Mouse (Mus musculus) induced T-regulatory cell, adult 2 months (primary cell): Measurements from ENCODE around the gene 2010315B03Rik.

ENCODE experiments used
- DNase-seq: peaks from one replicate; pipeline ENCODE4 v3.0.0-alpha.2; 2012; ENCODE audit warnings: low read depth

Gene 2010315B03Rik

GRCm38 (mm10) chr9:124312171-124313142, at the start of gene 2010315B03Rik:
TSS of gene 2010315B03Rik (minus strand) at chr9:124312696.
- peak; percentile 93 for DNase-seq

GRCm38 (mm10) chr9:124311502-124311901, 994 bp downstream of the 2010315B03Rik start:
- DNase-seq = no peak

GRCm38 (mm10) chr9:124288329-124288728, 24.2 kb downstream of the 2010315B03Rik start:
- DNase-seq = no peak

- peak; percentile 92 for DNase-seq
Measured at GRCm38 (mm10) chr9:124281912-124282686, 30.4 kb downstream of the 2010315B03Rik start.

GRCm38 (mm10) chr9:124281448-124281791, 31.1 kb downstream of the 2010315B03Rik start:
- DNase-seq = peak; percentile 55

- peak; percentile 41 for DNase-seq
Measured at GRCm38 (mm10) chr9:124280576-124281447, 31.7 kb downstream of the 2010315B03Rik start.

GRCm38 (mm10) chr9:124279300-124279699, 33.2 kb downstream of the 2010315B03Rik start:
- DNase-seq = no peak

- DNase-seq = no peak
Measured at GRCm38 (mm10) chr9:124275064-124275463, 37.4 kb downstream of the 2010315B03Rik start.

- no peak for DNase-seq
Measured at GRCm38 (mm10) chr9:124273172-124273571, 39.3 kb downstream of the 2010315B03Rik start.

- no peak for DNase-seq
Measured at GRCm38 (mm10) chr9:124267929-124268328, 44.6 kb downstream of the 2010315B03Rik start.

- DNase-seq = no peak
Measured at GRCm38 (mm10) chr9:124267493-124267892, 45.0 kb downstream of the 2010315B03Rik start.

- no peak for DNase-seq
Measured at GRCm38 (mm10) chr9:124262987-124263717, 49.3 kb downstream of the 2010315B03Rik start.

GRCm38 (mm10) chr9:124258067-124258556, 54.4 kb downstream of the 2010315B03Rik start:
- peak; percentile 45 for DNase-seq

- DNase-seq = peak; percentile 77
Measured at GRCm38 (mm10) chr9:124257200-124258066, 55.1 kb downstream of the 2010315B03Rik start.

GRCm38 (mm10) chr9:124256271-124257199, 56.0 kb downstream of the 2010315B03Rik start:
- peak; percentile 63 for DNase-seq

GRCm38 (mm10) chr9:124251438-124251837, 61.1 kb downstream of the 2010315B03Rik start:
- no peak for DNase-seq
